Mouse (Mus musculus) hindbrain, embryonic 11.5 days (tissue): ENCODE data around the gene Cgn. TPM values are rescaled to one million over a fixed set of nuclear protein-coding genes. Genes with fewer than 3 reads are reported as not detected.

Source experiments
- polyA plus RNA-seq: library from polyadenylated mRNA; unstranded; fragments of >200 nt; fragmentation: Nextera tagmentation; extraction: Ambion mirVana; gene quantifications from 2 replicates; pipeline ENCODE4 v1.2.1, GENCODE M21; 2014

Gene Cgn
- polyA plus RNA-seq, 1 experiment from 2014 or later, result 3.5 TPM

Other genes starting within 250 kb of the Cgn start
- 40.6 and 42.4 TPM in 2 replicates for gene Snx27, start 203.8 kb downstream of the Cgn start, polyA plus RNA-seq
- not detected in 2 replicates for gene Gm10972, start 143.4 kb downstream of the Cgn start, polyA plus RNA-seq
- gene Tuft1, start 127.6 kb downstream of the Cgn start, polyA plus RNA-seq, result 3.9 and 4.5 TPM in 2 replicates
- not detected in 2 replicates for gene Selenbp2, start 92.9 kb downstream of the Cgn start, polyA plus RNA-seq
- gene Pogz, start 51.1 kb upstream of the Cgn start, polyA plus RNA-seq, result 23.8 and 24.3 TPM in 2 replicates
- gene Psmb4, start 100.5 kb upstream of the Cgn start, polyA plus RNA-seq, result 357 and 379 TPM in 2 replicates
- gene Selenbp1, start 146.6 kb upstream of the Cgn start, polyA plus RNA-seq, result 6.9 and 7.4 TPM in 2 replicates
- 6.0 and 8.9 TPM in 2 replicates for gene Rfx5, start 167.6 kb upstream of the Cgn start, polyA plus RNA-seq
- gene Pi4kb, start 188.2 kb upstream of the Cgn start, polyA plus RNA-seq, result 22.1 and 24.4 TPM in 2 replicates
- 21.2 and 29.6 TPM in 2 replicates for gene Zfp687, start 229.0 kb upstream of the Cgn start, polyA plus RNA-seq